Mouse (Mus musculus): ENCODE measurements at regions not wholly inside any gene's neighbourhood (a gene's known extent, or its start where the extent isn't known, plus 50 kb on each side); places are given as distances from the start of the nearest gene placed in this dataset.
"Not testable (repeated sequence)": the region's sequence is repeated elsewhere in the genome, so short reads cannot be mapped to it uniquely, and the experiment has no call there.

GRCm38 (mm10) chr12:77526581-77526980 lies 288.7 kb downstream of the Fut8 start:
- not testable (repeated sequence) for TF ChIP-seq CTCF (IDR thresholded peaks at IDR 0.05; ENCODE audit: insufficient read depth, low read length); POLR2A (IDR thresholded peaks at IDR 0.05; ENCODE audit: borderline replicate concordance, extremely low read depth, low read depth, low read length)

All from lung, adult 2 months (tissue).